Mouse (Mus musculus) CD4-positive helper T cell, adult 2 months (primary cell): ENCODE data around the gene Zbtb45.
A peak's percentile ranks its signal among the peaks of the same experiment; 100 is the strongest.

ENCODE experiments used
- DNase-seq: peaks from one replicate; pipeline ENCODE4 v3.0.0-alpha.2; 2012; ENCODE audit warnings: low read depth, missing footprints, low spot score

The Zbtb45 gene

DNA sequence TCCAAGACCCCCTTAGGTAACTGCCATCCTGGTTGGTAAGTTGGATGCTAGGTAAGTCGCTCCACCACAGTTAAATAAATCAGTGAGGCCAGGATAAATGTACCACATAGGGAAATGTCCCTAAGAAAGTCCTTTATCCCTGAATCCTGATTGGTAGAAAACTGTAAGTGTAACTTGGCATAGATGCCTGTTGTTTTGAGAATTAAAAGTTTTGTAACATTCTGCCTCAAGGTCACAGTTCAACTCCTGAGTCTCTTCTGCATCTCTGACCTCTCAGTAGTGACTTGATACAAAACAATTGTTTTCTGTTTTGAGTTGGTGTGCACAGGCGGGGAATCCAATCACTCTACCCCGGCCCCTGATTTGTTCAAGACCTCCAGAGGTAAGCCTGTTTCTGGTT, 11.0 kb downstream of the Zbtb45 start, which contains the start of gene Trim28:
Gene Trim28 (plus strand): TSS at position 264 of the 400 bp plus-strand sequence.
- no peak for DNase-seq

DNA sequence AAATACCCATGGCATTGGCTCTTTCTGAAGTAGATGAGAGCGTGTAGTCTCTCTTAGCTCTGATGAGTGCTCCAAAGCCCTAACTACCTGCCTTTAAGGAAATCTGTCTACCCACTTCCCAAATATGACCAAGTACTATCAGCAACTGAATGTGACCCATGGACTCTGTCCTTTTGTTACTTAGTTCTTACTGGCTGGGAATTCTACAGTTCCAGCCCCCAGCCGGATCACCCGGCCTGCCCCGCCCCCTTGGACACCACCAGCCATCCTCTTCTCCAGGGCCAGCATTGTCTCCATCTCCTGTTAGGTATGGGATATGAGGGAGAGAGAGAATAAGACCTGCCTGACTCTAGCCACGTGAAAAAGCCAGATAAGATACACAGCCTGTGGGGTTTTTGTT, 11.8 kb downstream of the Zbtb45 start, which contains the start of gene Slc27a5:
Gene Slc27a5 (minus strand): TSS at position 140 of the 400 bp plus-strand sequence.
- no peak for DNase-seq

- DNase-seq: no peak
Measured at GRCm38 (mm10) chr7:12997230-12997629, 12.6 kb downstream of the Zbtb45 start.

DNA sequence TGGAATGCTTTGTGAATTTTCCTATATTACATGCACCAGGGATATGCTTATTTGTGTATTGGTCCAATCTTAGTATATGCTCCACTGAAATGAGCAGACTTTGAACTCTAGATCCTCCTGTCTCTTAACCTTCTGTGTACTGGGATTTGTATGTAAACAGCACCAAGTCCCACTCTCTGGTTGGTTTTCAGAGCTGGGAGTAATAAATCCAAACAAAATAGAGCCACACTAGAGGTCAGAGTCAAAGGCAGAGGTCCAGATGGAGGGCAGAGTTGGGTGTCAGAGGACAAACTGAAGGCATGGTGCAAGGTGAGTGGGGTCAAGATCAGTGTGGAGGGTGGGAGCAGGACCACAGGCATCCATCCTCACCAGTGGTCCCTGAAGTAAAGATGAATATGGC, 14.0 kb downstream of the Zbtb45 start:
- no peak for DNase-seq

GRCm38 (mm10) chr7:12993148-12993547, 16.7 kb downstream of the Zbtb45 start:
- no peak for DNase-seq

- peak; percentile 70 for DNase-seq
Measured at GRCm38 (mm10) chr7:12992222-12992621, 17.6 kb downstream of the Zbtb45 start.

DNA sequence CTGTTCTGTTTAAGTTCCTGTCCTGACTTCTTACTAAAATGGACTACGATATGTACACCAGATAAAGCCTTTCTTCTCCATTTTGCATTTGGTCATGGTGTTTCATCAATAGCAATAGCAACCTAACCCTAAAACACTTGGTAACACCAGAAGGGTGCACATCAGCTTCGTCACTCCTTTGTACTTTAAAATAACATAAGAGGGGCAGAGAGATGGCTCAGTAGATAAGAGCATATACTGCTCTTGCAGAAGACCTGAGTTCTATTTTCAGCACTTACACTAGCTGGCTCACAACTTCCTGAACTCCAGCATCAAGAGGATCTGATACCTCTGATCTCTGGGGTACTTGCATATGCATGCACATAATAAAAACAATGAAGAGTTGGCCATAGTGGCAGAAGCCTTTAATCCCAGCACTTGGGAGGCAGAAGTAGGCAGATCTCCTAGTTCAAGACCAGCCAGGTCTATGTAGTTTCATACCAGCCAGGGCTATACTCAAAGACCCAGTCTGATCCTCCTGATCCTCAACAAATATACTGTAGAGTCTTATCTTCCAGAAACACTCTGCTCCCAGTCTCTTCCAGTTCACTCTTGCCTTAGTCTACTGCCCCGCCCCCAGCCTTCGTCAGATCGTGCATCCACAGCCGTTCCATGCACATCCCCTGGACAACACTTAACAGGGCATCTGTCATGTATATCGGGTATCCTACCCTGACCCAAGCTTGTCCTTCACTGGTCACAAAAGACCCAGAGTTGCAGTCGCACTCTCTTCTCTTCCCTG, 22.2 kb downstream of the Zbtb45 start:
- DNase-seq: no peak

DNA sequence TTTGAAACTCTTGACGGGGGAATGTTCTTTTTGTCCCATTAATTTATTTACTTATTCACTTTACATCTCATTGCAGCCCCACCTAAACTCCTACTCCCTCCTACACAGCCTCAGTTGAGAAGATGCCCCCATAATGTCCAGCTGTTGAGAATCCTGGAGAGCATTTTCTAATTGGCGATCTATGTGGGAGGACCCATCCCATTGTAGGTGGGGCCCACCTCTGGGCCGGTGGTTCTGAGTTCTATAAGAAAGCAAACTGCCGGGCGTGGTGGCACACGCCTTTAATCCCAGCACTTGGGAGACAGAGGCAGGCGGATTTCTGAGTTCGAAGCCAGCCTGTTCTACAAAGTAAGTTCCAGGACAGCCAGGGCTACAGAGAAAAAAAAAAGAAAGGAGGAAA, 22.9 kb downstream of the Zbtb45 start:
- no peak for DNase-seq

- DNase-seq: no peak
Measured at GRCm38 (mm10) chr7:12985724-12986123, 24.1 kb downstream of the Zbtb45 start.

DNA sequence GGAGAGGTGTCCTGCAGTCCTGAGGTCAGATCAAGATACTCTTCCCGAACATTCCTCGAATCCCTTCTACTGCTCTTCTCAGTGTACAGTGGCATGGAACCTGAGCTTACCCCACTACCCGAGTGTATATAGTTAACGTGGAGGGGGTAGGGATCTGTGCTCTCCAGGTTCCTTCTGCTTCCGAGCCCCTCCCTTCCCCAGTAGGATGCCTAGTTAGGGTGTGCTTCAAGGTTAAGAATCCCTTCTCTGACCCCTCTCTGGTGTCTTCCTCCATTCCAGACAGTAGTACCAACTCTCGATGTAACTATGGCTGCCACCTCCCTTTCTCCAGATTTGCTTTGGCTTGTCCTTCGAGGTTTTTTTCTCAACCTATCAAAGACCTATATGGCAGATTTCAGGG, 29.5 kb downstream of the Zbtb45 start:
- DNase-seq: no peak

- peak; percentile 16 for DNase-seq
Measured at GRCm38 (mm10) chr7:12979776-12980175, 30.1 kb downstream of the Zbtb45 start.

GRCm38 (mm10) chr7:12978931-12979722, 30.7 kb downstream of the Zbtb45 start:
- DNase-seq: peak; percentile 35

DNA sequence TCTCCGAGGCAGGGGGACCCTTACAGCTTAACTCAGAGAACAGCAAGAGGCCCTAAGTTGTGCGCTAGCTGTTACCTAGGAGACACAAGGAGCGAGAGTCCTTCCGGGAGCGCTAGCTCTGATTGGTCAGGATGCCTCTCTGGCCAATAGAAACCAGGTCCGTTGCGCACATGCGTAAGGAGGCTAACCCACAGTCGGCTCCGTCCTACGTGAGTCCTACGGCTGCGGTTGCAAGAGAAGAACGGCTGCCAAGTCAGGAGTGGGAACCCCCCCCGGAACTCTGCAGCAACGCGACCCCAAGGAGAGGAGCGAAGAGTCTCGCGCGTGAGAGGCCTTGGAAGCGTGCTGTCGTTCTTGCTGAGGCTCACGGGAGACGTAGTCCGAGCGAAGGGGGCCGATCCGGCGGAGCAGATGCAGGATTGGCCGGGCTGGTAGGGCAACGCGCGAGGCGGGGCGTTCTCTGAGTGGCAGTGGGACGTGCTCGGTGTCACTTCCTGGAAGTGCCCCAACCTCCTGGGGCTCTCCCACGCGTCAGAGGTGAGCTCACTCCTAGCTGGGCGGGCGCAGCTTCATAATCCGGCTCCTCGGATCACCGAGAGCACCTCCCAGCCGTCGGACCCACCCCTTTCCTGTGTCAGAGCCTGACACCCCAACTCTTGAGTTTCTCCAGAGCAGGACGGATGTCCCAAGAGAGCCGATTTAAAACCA, 32.0 kb downstream of the Zbtb45 start, which contains the start of gene Zfp446:
Gene Zfp446 (plus strand): TSS at position 167 of the 708 bp plus-strand sequence.
- DNase-seq: peak; percentile 99

DNA sequence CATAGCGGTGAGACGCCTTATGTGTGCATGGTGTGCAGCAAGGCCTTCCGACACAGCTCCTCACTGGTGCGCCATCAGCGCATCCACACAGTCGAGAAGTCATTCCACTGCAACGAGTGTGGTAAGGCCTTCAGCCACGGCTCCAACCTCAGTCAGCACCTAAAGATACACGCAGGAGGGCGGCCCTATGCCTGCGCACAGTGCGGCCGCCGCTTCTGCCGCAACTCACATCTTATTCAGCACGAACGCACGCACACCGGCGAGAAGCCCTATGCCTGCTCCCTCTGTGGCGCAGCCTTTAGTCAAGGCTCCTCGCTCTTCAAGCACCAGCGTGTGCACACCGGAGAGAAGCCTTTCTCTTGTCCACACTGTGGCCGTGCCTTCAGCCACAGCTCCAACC, 38.9 kb downstream of the Zbtb45 start:
- DNase-seq: no peak

DNA sequence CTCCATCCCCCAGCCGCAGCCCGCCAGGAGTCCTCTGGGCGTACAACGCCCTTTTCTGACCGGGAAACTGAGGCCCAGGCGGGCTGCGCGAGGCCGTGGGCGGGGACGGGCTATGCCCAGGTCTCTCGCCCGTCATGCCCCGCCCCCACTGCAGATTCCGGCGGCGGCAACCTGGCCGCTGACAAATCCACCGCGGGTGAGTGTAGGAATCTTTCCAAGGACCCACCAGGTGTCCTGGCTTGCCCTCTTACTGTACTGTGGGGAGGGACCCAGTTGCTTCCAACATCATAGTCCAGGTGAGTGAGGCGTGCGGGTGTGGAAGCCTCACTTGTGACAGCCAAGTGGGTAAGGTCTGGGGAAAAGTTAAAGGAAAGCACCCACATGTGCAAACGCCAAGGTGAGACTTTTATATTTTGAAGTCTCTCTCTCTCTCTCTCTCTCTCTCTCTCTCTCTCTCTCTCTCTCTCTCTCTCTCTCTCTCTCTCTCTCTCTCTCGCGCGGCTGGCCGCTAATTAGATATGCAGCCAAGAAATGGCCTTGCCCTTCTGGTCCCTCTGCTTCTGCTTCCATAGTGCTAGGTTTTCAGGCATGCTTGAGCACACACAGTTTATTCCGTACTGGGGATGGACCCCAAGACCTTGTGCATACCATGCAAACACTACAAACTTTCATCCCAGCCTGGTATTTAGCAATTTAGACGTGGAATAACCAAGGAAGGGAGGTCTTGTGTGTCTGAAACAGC, 43.6 kb downstream of the Zbtb45 start:
- peak; percentile 76 for DNase-seq

DNA sequence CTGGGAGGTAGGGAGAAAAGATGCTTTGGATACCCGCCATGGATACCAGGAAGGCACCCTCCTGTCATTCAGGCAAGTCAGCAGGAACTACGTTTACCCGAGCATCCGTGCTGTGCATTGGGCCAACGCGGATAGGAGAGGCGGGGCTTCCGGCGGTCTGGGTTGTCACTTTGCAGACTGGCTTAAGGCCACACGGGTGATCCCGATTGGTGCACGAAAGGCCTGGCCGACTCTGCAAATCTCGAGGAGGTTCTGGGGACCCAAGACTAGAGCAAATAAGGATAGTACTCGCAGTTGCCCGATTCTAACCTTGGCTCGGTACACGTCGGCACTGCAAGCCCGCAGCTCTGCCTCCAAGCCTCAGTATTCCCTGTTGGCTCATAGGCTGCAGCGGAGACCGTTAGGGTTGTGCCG, 44.1 kb downstream of the Zbtb45 start, which contains the start of gene Zfp324:
Gene Zfp324 (plus strand): TSS at position 161 of the 414 bp plus-strand sequence.
- DNase-seq: peak; percentile 91

DNA sequence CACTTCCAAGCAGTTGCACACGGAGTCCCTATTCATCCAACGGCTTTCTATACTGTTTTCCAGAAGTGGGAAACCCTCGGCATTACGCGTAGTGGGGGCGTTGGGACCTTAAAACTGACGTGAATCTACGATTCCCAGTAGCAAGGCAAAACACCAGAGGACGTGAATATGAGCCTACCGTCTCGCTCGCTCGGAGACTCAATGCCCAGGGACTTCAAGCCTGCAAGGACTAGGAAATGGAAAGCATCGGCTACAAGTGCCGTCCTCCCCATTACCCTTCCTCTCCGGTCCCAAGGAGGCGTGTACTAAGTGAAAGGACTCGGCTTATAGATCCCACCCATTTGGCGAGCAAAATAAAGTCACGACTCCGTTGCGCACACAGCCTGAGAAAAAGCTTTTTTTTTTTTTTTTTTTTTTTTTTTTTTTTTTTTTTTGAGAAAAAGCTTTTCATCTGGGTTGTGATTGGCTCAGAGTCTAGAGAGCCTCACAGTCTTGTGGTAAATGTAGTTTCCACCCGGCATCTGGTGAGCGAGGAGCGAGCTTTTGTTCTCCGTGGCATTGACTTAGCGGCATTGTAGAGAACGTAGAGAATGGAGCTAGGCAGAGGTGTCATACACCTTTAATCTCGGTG, 48.2 kb downstream of the Zbtb45 start:
- peak; percentile 90 for DNase-seq

DNA sequence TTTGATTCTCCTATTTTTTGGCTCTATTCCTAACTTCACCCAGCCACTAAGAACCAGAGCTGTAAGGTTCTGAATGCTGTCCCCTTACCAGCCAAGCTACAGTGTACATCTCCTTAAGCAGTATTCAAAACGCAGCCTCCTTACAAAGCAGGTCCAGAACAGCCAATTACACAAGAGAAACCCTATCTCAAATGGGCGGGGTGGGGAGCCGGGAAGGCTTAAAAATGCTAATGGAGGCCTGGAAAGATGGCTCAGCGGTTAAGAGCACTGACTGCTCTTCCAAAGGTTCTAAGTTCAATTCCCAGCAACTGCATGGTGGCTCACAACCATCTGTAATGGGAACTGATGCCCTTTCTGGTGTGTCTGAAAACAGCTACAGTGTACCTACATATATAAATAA, 50.1 kb downstream of the Zbtb45 start:
- no peak for DNase-seq

- DNase-seq: no peak
Measured at GRCm38 (mm10) chr7:12958948-12959347, 50.9 kb downstream of the Zbtb45 start.

DNA sequence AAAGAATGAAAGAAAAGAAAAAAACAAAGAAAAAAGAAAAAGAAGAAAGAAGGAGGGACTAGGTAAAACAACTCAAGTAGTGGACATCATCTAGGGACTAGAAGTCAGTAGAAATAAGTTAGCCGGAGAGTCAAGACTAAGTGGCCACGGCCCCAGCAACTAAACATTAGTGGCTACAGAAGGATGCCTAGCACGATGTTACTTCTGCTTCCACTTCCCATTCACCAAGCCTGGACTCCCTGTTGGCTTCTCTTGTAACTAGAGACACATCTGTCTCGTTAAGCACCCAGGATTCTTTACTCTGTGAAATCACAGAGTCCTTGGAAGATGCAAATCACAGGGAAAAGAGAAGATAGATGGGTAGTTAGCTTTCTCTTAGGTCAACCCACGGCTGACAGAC, 52.3 kb downstream of the Zbtb45 start:
- no peak for DNase-seq

DNA sequence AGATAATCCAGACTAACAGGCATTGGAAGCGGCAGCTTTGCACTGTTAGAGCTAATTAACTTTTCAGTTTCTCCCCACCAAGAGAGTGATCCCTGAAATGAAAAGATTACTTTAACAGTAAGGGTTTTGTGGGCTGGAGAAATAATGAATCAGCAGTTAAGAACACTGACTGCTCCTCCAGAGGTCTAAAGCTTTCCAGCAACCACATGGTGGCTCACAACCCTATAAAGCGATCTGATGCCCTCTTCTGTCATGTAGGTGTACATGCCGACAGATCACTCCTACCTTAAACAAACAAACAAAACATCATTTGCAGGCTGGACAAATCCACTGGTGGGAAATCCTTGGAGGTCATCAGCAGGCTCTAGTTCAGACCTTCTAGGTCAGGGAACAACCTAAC, 54.9 kb downstream of the Zbtb45 start:
- no peak for DNase-seq
